Mouse (Mus musculus): ENCODE measurements around the gene Myo15.
"Not testable (repeated sequence)": the region's sequence is repeated elsewhere in the genome, so short reads cannot be mapped to it uniquely, and the experiment has no call there.

The Myo15 gene

DNA sequence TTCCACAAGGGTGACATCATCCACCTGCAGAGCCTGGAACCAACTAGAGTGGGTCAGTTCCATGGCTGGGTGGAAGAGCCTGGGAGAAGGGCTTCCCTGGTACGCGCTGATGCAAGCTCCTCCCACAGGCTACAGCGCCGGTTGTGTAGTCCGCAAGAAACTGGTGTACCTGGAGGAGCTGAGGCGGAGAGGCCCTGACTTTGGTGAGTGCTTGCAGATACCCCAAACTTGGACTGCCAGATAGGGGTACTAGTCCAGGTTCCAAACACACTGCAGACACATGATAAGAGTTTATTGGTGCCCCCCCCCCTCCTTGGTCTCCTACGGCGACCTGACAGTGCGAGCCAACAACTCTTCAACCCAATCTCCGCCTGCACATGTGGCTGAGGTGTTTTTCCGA is 39.8 kb downstream of the Myo15 start:
- no peak for DNase-seq (ENCODE audit: low spot score)

DNA sequence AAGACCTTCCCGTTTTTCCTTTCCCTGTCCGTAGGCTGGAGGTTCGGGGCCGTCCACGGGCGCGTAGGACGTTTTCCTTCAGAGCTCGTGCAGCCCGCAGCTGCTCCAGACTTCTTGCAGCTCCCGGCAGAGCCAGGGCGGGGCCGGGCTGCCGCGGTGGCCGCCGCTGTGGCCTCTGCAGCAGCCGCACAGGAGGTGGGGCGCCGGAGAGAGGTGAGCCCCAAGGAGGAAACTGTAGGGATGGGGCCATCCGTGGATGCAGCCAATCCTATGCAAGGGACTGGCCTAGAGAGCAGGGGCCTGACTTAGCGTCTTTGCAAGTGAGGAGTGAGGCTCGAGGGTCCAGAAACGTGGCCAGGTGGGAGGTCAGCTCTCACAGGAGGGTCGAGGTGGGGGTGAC is 40.4 kb downstream of the Myo15 start:
- DNase-seq (ENCODE audit: low spot score): no peak

DNA sequence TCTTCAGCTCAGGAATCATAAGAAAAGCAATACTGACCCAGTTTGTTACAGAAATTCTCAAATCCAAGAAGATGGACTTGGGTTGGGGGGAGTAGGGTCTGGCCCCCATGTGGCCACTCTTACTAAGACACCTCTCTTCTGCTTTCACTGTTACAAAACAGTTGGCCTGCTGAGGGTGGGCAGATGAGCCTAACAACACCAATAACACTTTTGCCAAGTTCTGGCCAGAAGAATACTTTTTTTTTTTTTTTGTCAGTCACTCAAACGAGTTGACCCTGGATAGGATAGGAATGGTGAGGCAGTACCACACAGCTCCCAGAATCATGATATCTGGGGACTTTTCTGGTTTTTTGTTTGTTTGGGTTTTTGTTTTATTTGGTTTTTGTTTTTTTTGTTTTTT is 42.8 kb downstream of the Myo15 start:
- no peak for DNase-seq (ENCODE audit: low spot score)

DNA sequence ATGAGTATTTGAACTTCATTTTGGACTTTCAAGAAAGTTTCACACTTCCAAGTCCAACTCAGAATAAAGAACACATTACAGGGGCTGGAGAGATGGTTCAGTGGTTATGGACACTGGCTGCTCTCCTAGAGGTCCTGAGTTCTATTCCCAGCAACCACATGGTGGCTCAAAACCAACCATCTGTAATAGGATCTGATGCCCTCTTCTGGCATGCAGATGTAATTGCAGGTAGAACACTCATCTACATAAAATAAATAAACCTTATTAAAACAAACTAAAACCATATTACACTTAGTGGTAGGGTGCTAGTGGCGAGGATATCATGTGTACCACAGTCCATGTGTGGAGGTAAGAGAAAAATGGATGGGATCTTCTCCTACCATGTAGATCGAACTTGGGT is 43.4 kb downstream of the Myo15 start:
- no peak for DNase-seq (ENCODE audit: low spot score)

DNA sequence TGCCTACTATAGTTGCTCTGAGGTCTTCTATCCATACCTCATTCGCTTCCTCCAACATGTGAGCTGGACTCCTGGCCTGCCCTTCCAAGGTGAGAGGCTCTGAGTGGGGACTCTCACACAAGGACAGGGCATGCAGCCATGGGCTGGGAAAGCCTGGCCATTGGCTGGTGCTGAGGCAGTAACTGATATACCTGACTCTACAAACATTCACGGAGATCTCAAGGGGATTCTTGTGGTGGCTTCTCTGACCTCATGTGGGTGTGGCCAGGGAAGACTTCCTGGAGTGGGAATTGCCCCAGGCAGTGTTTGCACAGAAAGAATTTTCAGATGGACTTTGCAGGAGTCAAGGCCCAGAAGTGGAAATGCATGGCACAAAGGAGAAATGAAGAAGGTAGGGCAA is 45.8 kb downstream of the Myo15 start:
- no peak for DNase-seq (ENCODE audit: low spot score)

DNA sequence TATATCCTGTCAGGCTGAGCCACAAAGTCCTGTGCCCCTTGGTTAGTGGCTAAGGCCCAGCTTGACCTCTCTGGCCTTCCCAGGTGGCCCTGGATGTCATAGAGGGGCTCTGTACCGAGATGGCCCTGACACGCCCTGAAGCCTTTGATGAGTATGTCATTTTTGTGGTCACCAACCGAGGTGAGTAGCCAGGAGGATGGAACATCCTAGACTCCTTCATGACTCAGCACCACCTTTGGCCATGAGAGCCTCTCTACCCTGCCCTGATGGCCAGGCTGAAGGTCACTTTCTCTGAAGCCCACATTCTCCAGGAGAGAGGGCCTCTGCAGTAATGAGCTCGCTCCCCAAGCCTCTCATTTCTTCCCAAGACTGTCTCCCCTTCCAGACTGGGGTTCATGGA is 49.2 kb downstream of the Myo15 start:
- DNase-seq (ENCODE audit: low spot score): no peak

DNA sequence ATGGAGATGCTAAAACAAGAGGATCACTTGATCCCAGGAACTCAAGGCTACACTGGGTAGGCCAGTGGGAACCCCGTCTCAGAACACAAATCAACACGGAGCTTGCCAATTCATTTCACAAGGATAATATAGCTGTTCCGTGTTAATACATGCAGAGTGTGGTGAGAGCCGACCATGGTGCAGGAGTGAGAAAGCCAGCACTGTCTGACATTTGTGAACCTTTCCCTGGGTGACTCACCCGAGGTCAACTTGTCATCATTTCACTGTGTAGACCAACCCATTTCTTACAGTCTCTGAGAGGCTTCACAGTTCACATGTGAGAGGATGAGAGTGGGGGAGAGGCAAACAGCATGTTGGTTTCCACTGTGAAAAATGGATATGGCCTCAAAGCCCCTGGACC is 52.9 kb downstream of the Myo15 start:
- no peak for DNase-seq (ENCODE audit: low spot score)

DNA sequence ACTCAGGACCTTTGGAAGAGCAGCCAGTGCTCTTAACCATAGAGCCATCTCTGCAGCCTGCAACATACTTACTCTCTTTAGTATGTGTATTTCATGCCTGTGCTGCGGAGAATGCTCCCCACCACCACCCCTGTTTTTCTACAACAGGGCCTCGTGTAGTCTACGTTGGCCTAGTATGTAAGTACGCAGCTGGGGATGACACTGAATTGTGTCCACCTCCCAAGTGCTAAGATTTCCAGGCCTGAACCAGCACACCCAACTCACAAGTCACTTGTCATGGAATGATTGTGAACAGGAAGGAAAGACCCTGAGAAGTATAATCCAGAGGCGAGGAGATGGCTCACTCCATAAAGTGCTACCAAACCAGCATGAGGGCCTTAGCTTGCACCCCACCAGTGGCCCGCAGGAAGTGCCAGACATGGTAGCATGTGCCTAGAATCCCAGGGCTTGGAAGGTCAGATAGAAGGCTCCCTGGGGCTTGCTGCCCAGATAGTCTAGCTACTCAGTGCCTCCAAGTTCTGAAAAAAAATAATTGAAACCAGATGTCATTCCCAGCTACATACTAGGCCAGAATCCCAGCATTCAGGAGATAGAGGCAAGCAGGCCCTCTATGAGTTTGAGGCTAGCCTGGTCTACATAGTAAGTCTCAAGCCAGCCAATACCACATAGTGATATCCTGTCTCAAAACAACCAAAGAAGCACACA is 53.7 kb downstream of the Myo15 start:
- no peak for DNase-seq (ENCODE audit: low spot score)

DNA sequence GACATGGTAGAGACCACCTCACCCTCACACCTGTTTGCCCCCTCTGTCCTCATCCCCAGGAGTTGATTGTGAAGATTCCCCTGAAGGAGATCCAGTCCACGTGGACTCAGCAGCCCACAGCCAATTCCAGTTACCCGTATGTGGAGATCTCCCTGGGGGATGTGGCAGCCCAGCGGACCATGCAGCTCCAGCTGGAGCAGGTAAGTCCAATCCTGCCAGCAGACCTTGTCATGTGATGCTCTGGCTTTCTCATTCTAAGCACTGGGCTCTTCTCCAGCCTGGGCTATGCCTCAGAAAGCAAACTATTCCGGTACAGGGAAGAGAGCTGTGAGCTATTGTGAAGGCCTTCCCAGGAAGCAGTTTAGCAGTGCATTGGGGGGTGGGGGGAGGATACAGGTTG is 57.3 kb downstream of the Myo15 start:
- no peak for DNase-seq (ENCODE audit: low spot score)

DNA sequence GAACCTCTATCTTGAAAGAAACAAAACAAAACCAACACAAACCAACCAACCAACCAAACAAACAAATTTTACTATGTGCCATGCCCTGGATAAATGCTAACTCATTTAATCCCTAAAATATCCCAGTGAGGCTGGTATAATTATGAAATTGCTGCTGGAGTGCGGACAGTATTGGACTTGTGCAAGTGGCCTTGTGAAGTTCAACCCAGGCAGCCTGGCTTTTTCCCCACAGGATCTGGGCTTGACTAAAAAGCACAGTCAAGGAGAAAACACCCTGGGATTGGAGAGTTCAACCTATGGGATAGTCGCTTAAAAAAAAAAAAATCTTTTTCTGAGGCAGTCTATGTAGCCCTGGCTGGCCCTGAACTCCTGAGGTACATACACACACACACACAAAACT is 66.5 kb downstream of the Myo15 start:
- no peak for DNase-seq (ENCODE audit: low spot score)

DNA sequence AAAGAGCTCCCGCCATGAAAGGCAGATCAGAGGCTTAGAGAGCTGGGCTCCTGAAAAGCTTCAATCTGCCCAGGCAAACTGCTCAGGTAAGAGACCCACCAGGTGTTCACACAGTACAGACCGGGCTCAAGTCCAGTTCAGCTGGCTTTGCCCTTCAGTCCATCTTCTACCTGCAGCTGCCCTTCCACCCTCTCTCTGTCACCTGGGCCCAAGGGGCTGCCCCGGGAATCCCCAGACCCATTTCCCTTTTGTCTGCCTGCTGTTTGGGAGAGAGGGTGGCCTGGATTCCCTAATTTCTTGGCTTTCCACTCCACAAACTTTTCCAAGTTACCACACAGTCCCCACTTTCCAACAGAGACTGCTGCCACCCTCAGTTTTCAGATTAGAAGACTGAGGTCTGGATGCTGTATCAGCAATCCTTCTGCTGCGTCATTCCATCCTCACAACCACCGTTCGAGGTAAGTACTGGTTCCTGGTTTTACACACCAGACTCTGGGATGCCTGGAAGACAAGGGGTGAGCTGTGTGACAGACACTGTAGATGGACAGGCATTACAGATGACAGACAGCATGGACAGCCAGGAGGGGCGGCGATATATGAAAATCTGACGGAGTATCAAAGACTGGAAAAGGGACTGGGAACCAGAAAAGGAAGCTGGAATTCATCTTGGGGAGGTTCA is 67.2 kb downstream of the Myo15 start, which contains the start of gene Alkbh5:
TSS of gene Alkbh5 (plus strand) at position 202 of the 679 bp plus-strand sequence.
- DNase-seq (ENCODE audit: low spot score): peak; percentile 10

DNA sequence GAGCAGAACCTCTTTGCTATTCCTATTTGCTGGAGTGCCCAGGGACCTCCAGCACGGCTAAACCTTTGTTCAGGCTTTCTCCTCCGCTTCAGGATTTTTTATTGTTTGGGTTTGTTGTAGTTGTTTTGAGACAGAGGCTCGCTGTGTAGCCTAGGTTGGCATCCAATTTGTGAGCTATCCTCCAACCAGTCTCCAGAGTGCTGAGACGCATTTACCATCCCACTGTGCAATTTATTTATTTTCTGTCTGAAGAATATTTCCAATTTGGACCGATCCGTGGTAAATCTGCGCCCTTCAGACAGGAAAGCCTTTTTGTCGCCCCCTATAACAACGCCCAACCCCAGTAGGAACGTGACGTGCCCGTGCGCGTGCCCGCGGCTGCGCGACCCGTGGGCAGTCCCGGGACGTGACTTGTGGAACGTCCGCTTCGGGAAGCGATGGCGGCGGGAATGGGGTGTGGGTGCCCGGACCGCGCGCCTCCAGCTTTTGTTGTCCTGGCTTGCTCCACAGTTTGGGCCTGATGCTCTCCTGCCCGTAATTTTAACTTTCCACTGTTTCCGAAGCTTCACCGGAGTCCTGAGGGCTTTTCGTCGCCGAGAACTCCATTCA is 67.8 kb downstream of the Myo15 start:
- DNase-seq (ENCODE audit: low spot score): peak; percentile 93

DNA sequence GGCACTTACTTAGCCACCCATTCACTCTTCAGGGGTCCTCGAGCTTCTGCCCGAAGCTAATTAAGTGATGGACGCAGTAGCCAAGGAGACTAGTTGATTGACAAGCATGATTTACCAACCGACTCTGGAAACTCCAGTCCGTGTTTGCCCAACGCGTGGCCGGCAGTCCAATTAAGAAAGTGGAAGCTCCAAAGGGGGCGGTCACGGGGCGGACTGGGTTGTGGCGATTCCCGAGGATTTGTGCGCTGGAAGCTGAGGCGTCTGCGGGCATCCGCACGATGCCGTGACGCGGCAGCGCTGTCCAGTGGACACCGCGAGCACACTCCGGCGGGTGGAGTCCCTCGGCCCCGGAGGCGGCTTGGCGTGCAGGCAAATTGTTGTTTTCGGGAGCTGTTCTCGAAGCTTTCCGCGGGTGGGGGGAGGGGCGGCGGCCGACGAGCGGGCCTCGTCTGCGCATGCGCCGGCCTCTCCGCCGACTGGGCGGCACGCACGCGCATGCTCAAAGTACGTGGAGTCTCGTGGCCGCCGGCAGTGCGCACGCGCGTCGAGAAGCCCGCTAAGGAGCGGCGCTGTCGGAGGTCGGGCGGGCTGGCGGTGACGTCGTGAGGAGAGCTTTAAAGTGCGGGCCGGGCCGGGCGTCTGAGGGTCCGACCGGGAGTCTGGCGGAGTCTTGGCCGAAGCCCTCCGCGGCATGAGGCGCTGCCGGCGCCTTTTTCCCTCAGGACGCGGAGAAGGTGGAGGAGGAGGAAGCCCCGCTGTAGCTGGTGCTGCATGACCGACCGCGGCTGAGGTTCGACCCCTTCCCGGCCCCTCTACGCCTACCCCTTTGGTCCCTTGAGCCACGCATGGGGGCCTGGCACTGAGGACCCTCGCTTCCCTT is 68.6 kb downstream of the Myo15 start:
- peak; percentile 97 for DNase-seq (ENCODE audit: low spot score)

DNA sequence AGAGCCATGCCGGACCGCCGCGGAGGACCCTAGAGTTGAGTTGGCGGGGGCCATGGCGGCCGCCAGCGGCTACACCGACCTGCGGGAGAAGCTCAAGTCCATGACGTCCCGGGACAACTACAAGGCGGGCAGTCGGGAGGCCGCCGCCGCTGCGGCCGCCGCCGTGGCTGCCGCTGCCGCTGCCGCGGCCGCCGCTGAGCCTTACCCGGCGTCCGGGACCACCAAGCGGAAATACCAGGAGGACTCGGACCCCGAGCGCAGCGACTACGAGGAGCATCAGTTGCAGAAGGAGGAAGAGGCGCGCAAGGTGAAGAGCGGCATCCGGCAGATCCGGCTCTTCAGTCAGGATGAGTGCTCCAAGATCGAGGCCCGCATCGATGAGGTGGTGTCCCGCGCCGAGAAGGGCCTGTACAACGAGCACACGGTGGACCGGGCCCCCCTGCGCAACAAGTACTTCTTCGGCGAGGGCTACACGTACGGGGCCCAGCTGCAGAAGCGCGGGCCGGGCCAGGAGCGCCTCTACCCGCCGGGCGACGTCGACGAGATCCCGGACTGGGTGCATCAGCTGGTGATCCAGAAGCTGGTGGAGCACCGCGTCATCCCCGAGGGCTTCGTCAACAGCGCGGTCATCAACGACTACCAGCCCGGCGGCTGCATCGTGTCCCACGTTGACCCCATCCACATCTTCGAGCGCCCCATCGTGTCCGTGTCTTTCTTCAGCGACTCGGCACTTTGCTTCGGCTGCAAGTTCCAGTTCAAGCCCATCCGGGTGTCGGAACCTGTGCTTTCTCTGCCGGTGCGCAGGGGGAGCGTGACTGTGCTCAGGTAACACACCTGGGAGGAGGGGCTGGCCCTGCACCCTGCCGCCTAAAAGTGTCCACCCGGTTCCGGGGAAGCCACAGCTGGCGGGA is 69.5 kb downstream of the Myo15 start:
- DNase-seq (ENCODE audit: low spot score): peak; percentile 31

DNA sequence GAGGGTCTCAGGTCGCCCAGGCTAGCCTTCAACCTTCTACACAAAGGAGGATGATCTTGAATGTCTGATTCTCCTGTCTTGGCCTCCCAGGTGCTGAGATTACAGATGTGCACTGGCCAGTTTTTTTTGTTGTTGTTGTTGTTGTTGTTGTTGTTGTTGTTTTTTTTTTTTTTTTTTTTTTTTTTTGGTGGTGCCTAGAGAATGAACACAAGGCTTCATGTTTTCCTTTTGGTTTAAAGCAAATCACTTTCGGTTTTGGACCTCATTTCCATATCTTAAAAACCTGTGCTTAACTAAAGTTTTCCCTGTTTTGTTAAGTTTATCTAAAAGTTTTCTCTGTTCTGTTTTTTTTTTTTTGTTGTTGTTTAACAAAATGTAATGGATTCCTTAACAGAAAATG is 70.4 kb downstream of the Myo15 start:
- no peak for DNase-seq (ENCODE audit: low spot score)

DNA sequence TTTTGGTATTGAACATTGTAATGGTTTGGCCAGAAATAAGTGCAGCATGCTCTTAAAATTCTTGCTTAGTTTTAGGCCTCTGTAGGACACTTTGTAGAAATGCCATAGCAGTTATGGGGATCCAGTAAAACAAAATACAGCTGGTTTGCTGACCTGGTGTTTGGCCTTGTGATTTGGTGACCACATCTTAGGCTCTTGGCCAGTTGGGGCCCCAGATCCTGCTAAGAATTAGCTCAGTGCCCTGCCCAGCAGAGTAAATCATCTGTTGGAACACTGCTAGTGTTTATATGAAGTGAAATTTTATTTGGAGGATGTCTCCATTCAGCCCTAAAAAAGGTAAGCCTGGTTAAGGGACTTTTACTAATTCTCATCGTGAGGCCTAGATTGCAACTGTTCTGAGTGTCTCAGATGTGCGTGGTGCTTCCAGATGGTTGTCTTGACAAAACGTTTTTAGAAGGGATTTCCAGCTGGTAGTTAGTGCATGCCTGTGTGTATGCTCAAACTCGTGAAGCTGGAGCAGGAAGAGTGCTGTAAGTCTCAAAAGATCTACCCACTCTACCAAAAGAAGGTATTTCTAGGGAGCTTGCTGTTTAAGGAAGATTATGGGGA is 71.0 kb downstream of the Myo15 start:
- DNase-seq (ENCODE audit: low spot score): peak; percentile 51

DNA sequence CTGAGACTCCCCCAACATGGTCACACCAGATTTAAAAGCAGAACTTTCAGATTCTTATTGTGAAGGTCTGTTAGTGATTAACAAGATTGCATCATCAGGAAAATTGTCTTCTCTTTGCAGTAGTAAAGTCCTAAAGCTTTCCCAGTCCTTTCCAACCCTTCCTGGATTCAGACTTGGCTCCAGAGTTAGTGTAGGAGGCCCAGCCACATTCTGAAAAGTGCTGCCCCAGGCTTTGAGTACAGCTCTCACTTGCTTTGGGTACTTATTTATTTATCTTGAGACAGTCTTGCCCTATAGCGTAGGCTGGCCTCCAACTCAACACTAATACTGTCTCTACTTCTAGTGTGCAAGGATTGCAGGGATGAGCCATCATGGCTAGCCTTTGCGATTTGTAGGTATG is 71.6 kb downstream of the Myo15 start:
- DNase-seq (ENCODE audit: low spot score): no peak

DNA sequence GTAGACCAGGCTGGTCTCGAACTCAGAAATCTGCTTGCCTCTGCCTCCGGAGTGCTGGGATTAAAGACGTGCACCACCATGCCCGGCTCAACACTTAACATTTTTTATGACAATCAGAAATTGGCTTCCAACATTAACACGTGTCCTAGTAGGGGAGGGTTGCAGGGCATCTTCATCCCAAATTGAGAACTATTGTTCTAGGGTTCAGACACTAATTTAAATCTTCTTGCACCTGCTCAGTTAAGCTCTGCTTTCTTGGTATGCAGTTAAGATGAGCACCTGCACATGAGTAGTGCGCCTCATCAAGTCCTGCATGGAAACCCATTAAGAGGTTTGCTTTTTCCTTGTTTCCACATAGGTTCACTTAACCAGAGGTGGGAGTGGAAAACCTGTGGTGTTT is 72.7 kb downstream of the Myo15 start:
- DNase-seq (ENCODE audit: low spot score): no peak

DNA sequence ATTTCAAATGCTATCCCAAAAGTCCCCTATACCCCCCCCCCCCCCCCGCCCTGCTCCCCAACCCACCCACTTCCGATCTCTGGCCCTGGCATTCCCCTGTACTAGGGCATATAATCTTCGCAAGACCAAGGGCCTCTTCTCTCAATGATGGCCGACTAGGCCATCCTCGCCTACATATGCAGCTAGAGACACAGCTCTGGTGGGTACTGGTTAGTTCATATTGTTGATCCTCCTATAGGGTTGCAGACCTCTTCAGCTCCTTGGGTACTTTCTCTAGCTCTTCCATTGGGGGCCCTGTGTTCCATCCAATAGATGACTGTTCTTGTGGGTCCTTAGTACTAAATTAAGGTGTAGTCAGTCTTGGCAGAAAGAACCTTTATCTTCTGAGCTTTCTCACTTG is 74.1 kb downstream of the Myo15 start:
- DNase-seq (ENCODE audit: low spot score): not testable (repeated sequence)

DNA sequence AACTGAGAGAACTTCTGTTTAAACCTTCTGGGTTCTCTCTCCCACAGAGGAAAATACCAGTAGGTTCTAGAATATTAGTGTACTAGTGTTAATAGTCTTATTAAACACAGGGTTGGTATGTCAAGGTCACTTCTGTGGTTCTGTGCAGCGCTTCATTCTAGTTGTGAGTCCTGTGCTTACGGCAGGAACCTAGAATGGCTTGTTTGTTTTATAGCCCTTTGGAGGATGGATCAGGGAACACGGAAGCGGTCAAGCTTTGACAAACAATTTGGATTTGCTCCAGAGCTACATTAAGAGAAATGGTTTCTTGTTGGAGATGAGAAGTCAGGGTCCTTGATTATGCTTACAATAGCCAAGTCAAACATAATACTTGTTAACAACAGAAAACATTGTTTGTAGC is 76.3 kb downstream of the Myo15 start:
- DNase-seq (ENCODE audit: low spot score): no peak

DNA sequence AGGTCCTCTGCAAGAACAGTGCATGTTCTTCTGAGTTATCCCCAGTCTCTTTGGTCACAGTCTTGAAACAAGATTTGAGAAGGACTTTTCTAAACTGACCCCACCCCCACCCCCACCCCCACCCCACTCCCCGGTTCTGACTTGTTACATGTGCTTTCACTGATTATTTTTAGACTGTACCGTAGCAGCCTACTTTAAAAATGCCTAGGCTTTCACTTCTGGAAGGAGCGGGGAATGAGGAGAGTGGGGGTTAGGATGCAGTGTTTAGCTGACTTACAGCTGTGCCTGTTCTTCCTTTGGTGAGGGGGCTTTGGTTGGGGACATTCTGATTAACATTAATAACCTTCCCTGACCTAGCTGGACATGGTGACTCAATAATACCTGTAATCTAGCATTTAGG is 79.0 kb downstream of the Myo15 start:
- DNase-seq (ENCODE audit: low spot score): no peak
